Mouse (Mus musculus): ENCODE results near the gene Wwox. TPM values are rescaled to one million over a fixed set of nuclear protein-coding genes. Genes with fewer than 3 reads are reported as not detected.

Wwox gene
- polyA plus RNA-seq, 1 experiment from 2014 or later: 10.5 TPM

DNA sequence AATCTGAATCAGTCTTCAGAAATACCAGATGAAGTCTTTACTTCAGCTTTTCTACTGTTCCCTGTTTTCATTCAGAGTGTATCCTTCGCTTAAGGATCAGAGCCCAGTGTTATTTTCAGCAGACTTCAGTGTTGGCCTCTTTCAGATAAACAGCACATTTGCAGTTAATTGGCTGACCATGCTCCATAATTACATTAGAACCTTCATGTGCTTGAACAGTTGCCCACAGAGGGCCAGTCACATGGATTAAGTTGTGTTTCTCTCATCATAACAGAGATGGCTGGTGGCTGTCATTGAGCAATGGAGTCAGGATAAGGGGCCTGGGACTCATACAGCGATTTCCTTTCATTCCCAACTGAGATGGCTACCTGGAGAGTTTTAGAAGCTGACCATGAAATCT lies 166.2 kb downstream of the Wwox start:
- Histone ChIP-seq H3K27me3 (0 out of 2 replicates have a peak, but pooled peaks cover 3% of the 10 kb centered on the region), H3K9ac (no peak overlapping the region), H3K27ac (no peak overlapping the region), H3K4me2 (replicated peaks) (no peak overlapping the region), H3K36me3 (no peaks in the 10 kb centered on the region), H3K4me1 (peaks cover 10% of the 10 kb centered on the region; the same call in 1 of the 2 replicates), H3K4me3 (no peak overlapping the region), H3K9me3 (no peaks in the 10 kb centered on the region)
- ATAC-seq (ENCODE audit: insufficient number of reproducible peaks, insufficient read depth, low FRiP score, low TSS enrichment): no peak
- 75% methylated on average over 2 of the region's 2 CpGs for WGBS

DNA sequence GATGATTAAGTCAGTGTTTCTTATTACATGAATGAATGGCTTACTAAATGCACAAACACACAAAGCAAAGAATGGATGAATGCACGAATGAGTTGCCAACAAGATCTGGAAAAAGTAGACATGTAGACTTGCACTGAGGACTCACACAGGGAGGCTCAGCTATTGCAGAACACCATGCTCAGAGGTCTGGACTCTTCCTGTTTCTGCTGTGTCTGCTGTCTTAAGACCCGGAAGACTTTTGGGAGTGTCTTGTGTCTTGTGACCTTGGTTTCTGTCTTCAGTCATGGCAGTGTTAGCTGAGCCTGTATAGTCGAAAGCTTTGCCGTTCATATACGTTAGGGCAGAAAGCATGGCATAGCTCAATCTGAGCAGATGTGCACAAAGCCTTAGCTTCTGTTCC lies 169.9 kb downstream of the Wwox start:
- Histone ChIP-seq H3K9ac (no peak overlapping the region), H3K4me3 (no peak overlapping the region), H3K9me3 (no peaks in the 10 kb centered on the region), H3K4me1 (peaks cover 6% of the 10 kb centered on the region; the same call in 1 of the 2 replicates), H3K36me3 (no peaks in the 10 kb centered on the region), H3K4me2 (replicated peaks) (no peak overlapping the region), H3K27ac (no peak overlapping the region), H3K27me3 (peaks cover 3% of the 10 kb centered on the region; the same call in 1 of the 2 replicates)
- whole genome bisulfite sequencing: 93% methylated on average over 5 of the region's 5 CpGs
- no peak for ATAC-seq (ENCODE audit: insufficient number of reproducible peaks, insufficient read depth, low FRiP score, low TSS enrichment)

DNA sequence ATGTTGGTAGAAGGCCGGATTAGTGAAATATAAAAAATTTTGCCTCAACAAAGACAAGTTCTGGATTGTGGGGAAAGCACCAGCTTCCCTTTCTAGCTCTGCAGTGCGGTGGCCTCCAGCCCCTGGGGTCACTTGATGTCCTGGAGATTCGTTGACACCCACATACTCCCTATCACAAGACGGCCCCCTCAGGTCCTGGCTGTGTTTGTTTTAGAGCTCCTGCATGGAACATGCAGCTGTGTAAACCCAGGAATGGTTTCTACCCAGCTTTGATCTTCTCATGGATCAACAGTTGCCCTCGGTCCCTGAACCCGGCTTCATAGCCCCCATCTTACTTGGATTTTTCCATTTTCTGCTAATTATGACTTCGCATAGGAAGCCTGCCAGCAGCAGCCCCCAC lies 171.6 kb downstream of the Wwox start:
- WGBS: 51% methylated on average over 7 of the region's 7 CpGs
- Histone ChIP-seq H3K27me3 (no peaks in the 10 kb centered on the region; the same call in 1 of the 2 replicates), H3K4me3 (no peak overlapping the region), H3K36me3 (no peaks in the 10 kb centered on the region), H3K4me1 (no peaks in the 10 kb centered on the region), H3K4me2 (replicated peaks) (no peak overlapping the region), H3K27ac (no peak overlapping the region), H3K9ac (no peak overlapping the region), H3K9me3 (no peaks in the 10 kb centered on the region)
- ATAC-seq (ENCODE audit: insufficient number of reproducible peaks, insufficient read depth, low FRiP score, low TSS enrichment): no peak

DNA sequence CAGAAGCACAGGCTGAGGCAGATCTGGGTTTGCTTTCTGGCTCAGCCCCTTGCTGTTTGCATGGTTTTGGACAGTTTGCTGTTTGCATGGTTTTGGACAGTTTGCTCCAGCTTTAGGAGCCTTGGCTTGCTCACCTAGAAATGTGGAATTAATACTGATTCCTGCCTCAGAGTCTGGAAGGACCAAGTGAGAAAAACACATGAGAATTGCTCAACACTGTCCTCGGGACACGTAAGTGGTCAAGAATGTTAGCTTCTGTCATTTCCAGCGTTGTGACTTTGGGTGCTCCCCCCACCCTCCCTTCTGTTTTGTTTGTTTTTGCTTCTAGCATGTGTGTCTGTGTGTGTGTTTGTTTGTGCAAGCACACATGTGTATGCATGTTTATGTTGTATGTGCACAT lies 172.6 kb downstream of the Wwox start:
- no peak overlapping the region for H3K9ac ChIP-seq
- no peaks in the 10 kb centered on the region; the same call in 1 of the 2 replicates for H3K27me3 ChIP-seq
- ATAC-seq (ENCODE audit: insufficient number of reproducible peaks, insufficient read depth, low FRiP score, low TSS enrichment): no peak
- no peaks in the 10 kb centered on the region for H3K9me3 ChIP-seq
- no peaks in the 10 kb centered on the region for H3K4me1 ChIP-seq
- 79% methylated on average over 3 of the region's 3 CpGs for WGBS
- H3K4me2 ChIP-seq (replicated peaks): no peak overlapping the region
- H3K27ac ChIP-seq: no peak overlapping the region
- H3K4me3 ChIP-seq: no peak overlapping the region
- no peaks in the 10 kb centered on the region for H3K36me3 ChIP-seq

- WGBS: 27% methylated on average over 4 of the region's 4 CpGs
- H3K27ac ChIP-seq: no peak overlapping the region
- no peak for ATAC-seq (ENCODE audit: insufficient number of reproducible peaks, insufficient read depth, low FRiP score, low TSS enrichment)
These were observed 176.0 kb downstream of the Wwox start for GRCm38 (mm10) chr8:114615413-114615812.

DNA sequence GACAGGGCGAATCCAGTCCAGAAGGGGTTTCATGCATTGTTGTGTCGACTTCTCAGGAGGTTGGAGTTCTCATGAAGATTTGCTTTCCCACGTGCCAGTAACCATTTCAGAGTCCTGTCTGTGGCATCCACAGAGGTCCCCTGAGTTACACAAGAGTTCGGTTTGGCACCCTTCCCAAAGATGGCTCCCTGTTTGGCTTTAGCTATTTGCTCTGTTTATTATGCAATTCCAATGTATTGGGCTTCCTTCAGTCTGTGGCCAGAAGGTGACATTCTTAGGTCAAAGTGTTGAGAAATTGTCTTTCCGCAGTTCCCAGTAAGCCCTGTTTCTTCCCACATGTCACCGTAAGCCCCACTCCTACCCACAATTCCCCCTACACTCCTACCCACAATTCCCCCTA lies 176.5 kb downstream of the Wwox start:
- Histone ChIP-seq H3K27ac (no peak overlapping the region), H3K27me3 (no peaks in the 10 kb centered on the region; the same call in 1 of the 2 replicates), H3K36me3 (no peaks in the 10 kb centered on the region), H3K4me3 (no peak overlapping the region), H3K9ac (no peak overlapping the region), H3K4me1 (peaks cover 8% of the 10 kb centered on the region; the same call in 1 of the 2 replicates), H3K9me3 (no peaks in the 10 kb centered on the region), H3K4me2 (replicated peaks) (no peak overlapping the region)
- no peak for ATAC-seq (ENCODE audit: insufficient number of reproducible peaks, insufficient read depth, low FRiP score, low TSS enrichment)
- 75% methylated on average over 6 of the region's 6 CpGs for WGBS

More at GRCm38 (mm10) chr8:114615413-114615812, 176.0 kb downstream of the Wwox start:
- Histone ChIP-seq H3K9me3 (no peaks in the 10 kb centered on the region), H3K36me3 (no peaks in the 10 kb centered on the region), H3K4me3 (no peak overlapping the region), H3K4me2 (replicated peaks) (no peak overlapping the region), H3K4me1 (peaks cover 8% of the 10 kb centered on the region; the same call in 1 of the 2 replicates), H3K9ac (no peak overlapping the region), H3K27me3 (no peaks in the 10 kb centered on the region; the same call in 1 of the 2 replicates)

- peaks cover 8% of the 10 kb centered on the region; the same call in 1 of the 2 replicates for H3K4me1 ChIP-seq
- 53% methylated on average over 9 of the region's 9 CpGs for WGBS
- no peak for ATAC-seq (ENCODE audit: insufficient number of reproducible peaks, insufficient read depth, low FRiP score, low TSS enrichment)
- no peak overlapping the region for H3K4me3 ChIP-seq
- H3K9ac ChIP-seq: no peak overlapping the region
- no peaks in the 10 kb centered on the region for H3K9me3 ChIP-seq
- no peaks in the 10 kb centered on the region for H3K27me3 ChIP-seq
- H3K27ac ChIP-seq: no peak overlapping the region
- no peaks in the 10 kb centered on the region for H3K36me3 ChIP-seq
- H3K4me2 ChIP-seq (replicated peaks): no peak overlapping the region
These were observed 179.6 kb downstream of the Wwox start for GRCm38 (mm10) chr8:114618908-114619508.

DNA sequence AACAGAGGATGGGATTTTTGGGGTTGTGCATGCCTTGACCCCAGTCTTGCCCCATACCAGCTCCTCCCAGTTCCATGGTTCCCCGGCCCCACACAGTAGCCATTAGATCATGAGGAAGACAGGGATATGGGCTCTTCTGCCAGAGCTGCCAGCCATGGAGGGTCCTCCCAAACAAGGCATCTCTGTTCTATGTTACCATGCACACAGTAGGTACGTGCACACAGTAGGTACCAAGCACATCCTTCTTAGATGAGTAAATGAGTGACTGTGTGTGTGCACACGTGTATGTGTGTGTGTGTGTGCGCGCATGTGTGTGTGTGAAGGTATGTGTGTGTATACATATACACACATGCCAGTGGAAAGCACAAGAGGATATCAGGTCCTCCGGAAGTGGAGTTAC lies 185.9 kb downstream of the Wwox start:
- no peak overlapping the region for H3K4me2 ChIP-seq (replicated peaks)
- H3K4me1 ChIP-seq: peaks cover 13% of the 10 kb centered on the region; the same call in 1 of the 2 replicates
- H3K9me3 ChIP-seq: no peaks in the 10 kb centered on the region
- H3K9ac ChIP-seq: no peak overlapping the region
- no peaks in the 10 kb centered on the region for H3K36me3 ChIP-seq
- no peak for ATAC-seq (ENCODE audit: insufficient number of reproducible peaks, insufficient read depth, low FRiP score, low TSS enrichment)
- no peak overlapping the region for H3K4me3 ChIP-seq
- no peak overlapping the region for H3K27ac ChIP-seq
- H3K27me3 ChIP-seq: no peaks in the 10 kb centered on the region
- 91% methylated on average over 6 of the region's 6 CpGs for WGBS

DNA sequence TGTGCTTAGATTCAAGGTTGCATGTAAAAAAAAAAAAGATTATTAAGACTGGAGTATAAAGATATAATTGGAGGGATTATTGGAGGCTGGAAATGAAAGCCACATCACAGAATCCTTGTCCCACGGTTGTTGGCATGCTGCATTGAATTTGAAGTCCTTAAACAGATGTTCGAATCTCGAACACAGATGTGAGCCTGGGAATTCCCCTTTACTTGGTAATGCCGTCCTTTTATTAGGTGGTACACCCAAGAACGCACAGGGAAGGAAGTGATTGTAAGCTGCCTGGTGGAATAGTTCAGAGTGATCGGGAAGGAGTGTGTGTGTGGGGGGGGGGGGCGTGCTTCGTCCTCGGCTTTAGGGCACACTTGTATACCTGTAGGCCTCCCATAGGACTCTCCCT lies 187.4 kb downstream of the Wwox start:
- Histone ChIP-seq H3K9ac (no peak overlapping the region), H3K27ac (no peak overlapping the region), H3K27me3 (no peaks in the 10 kb centered on the region), H3K36me3 (no peaks in the 10 kb centered on the region), H3K4me2 (replicated peaks) (no peak overlapping the region), H3K9me3 (no peaks in the 10 kb centered on the region), H3K4me3 (no peak overlapping the region), H3K4me1 (peaks cover 13% of the 10 kb centered on the region; the same call in 1 of the 2 replicates)
- WGBS: 40% methylated on average over 9 of the region's 9 CpGs
- no peak for ATAC-seq (ENCODE audit: insufficient number of reproducible peaks, insufficient read depth, low FRiP score, low TSS enrichment)

DNA sequence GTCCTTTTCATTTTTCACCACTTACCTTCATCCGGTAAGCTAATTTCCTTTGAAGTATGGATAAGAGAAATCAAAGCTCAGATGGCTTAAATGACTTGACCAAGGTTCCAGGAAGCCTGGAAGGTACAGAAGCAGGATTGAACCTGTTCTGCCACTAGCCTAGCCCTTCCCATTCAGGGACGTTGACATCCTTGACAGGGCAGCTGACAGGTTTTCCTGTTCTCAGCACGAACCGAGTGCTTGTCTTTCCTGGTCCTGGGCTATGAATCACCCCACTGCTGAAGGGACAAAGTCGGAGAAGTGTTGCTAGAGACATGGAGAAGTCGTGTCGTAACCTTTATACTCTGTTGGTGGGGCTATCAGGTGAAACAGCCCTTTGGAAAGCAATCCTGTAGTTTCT lies 190.3 kb downstream of the Wwox start:
- 0 out of 2 replicates have a peak, but pooled peaks cover 4% of the 10 kb centered on the region for H3K27me3 ChIP-seq
- 76% methylated on average over 7 of the region's 7 CpGs for WGBS

DNA sequence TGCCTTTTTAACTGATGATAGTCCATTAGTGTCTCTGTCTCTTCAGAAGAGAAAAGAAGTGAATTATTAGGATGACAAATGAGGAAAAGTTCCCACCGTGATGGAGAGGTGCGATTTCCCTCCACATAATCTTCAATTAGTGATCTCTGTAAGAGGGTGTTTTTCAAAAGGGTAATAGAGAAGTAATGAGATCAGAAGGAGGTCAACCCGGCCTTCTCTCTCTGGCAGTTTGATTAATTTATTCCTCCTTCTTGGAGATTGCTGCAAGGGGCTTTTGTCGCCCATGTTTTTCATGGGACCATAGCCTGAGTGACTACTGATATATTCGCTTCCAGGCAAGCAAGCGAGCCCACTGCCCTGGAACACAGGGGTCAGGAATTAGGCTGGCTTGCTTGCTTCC lies 191.6 kb downstream of the Wwox start:
- ATAC-seq (ENCODE audit: insufficient number of reproducible peaks, insufficient read depth, low FRiP score, low TSS enrichment): no peak
- WGBS: 73% methylated on average over 6 of the region's 6 CpGs

More for the DNA sequence above, 190.3 kb downstream of the Wwox start:
- peaks cover 21% of the 10 kb centered on the region for H3K4me1 ChIP-seq
- H3K36me3 ChIP-seq: no peaks in the 10 kb centered on the region
- no peak overlapping the region for H3K9ac ChIP-seq
- no peak overlapping the region for H3K27ac ChIP-seq
- H3K4me2 ChIP-seq (replicated peaks): no peak overlapping the region
- no peak for ATAC-seq (ENCODE audit: insufficient number of reproducible peaks, insufficient read depth, low FRiP score, low TSS enrichment)
- H3K4me3 ChIP-seq: no peak overlapping the region
- H3K9me3 ChIP-seq: no peaks in the 10 kb centered on the region

DNA sequence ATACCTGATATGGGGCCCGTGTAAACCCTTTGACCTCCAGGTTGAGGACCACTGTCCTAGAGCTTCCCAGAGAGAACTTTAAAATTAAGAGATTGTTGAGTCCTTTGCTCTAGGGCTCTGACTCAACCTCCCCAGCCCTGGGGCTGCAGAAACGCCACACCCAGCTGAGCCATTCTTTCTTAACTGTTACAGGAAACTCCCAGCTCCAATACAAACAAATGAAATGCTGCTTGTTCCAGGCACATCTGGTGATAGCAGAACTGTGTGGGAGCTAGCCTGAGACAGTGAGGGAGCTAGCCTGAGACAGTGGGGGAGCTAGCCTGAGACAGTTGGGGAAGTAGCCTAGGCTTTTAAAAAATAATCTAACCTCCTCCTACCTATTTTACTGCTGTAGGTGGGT lies 194.7 kb downstream of the Wwox start:
- H3K36me3 ChIP-seq: no peaks in the 10 kb centered on the region
- peaks cover 19% of the 10 kb centered on the region for H3K4me1 ChIP-seq
- 0 out of 2 replicates have a peak, but pooled peaks cover 4% of the 10 kb centered on the region for H3K27me3 ChIP-seq
- H3K4me2 ChIP-seq (replicated peaks): no peak overlapping the region
- no peak overlapping the region for H3K9ac ChIP-seq
- H3K4me3 ChIP-seq: no peak overlapping the region
- 57% methylated on average over 2 of the region's 2 CpGs for WGBS
- no peaks in the 10 kb centered on the region for H3K9me3 ChIP-seq
- 0 out of 2 replicates have a peak overlapping the region, but pooled peaks have one; percentile 9 for H3K27ac ChIP-seq
- no peak for ATAC-seq (ENCODE audit: insufficient number of reproducible peaks, insufficient read depth, low FRiP score, low TSS enrichment)

More for the DNA sequence above, 191.6 kb downstream of the Wwox start:
- H3K4me3 ChIP-seq: no peak overlapping the region
- peaks cover 30% of the 10 kb centered on the region for H3K4me1 ChIP-seq
- no peak overlapping the region for H3K27ac ChIP-seq
- H3K27me3 ChIP-seq: 0 out of 2 replicates have a peak, but pooled peaks cover 4% of the 10 kb centered on the region
- H3K9ac ChIP-seq: no peak overlapping the region
- no peak overlapping the region for H3K4me2 ChIP-seq (replicated peaks)
- no peaks in the 10 kb centered on the region for H3K9me3 ChIP-seq
- no peaks in the 10 kb centered on the region for H3K36me3 ChIP-seq
